Mouse (Mus musculus) heart, postnatal 0 days (tissue): ENCODE measurements around the gene Chia1.

ENCODE experiments used
- CTCF ChIP-seq: IDR thresholded peaks from 2 replicates; pipeline ENCODE4 v1.5.1; 2016; ENCODE audit warnings: antibody characterized with exemption, control low read depth, low read depth
- EP300 ChIP-seq: IDR thresholded peaks from 2 replicates; pipeline ENCODE4 v1.6.1; 2016; ENCODE audit warnings: antibody characterized with exemption, low read depth

DNA sequence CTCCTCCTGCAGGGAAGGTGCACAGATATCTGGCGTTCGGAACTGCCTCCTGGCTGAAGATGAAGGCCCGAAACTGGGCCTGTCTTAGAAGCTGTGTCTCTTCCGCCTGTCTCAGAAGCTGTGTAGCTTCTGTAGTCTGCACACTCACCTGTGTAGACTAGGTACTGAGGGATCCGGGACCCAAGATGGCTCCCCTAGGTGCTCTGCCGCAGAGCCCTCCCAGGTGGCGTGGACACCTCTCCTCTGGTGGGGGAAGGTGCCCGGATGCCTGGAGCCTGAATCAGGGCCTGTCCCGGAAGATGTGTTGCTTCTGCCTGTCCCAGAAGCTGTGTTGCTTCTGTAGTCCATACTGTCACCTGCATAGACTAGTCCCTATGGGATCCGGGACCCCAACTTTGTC, 31.1 kb downstream of the Chia1 start:
- TF ChIP-seq CTCF: no peak
- TF ChIP-seq EP300: no peak
